Mouse (Mus musculus): Measurements from ENCODE around the gene Pla2g2d. TPM values are rescaled to one million over a fixed set of nuclear protein-coding genes. Genes with fewer than 3 reads are reported as not detected.

Gene Pla2g2d
- total RNA-seq, 2 experiments from 2014 or later, result 0.28 TPM; not detected in 1

DNA sequence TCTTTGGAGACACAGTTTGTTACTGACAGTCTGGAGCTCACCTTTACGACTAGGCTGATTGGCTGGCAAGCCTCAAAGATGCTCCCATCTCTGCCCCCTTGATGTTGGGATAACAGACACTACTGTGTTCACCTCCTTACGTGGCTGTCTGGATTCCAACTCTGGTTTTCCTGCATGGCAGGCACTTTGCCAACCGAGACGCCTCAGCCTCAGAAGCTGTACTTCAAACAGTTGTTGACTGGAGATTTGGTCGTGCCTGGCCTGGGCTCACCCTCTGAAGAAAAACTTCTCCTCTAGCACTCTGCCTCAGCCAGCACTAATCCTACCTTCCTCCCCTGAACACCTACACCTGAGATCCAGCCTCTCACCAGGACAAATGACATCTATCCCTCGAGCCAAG lies 15.9 kb downstream of the Pla2g2d start:
- TF ChIP-seq CTCF (IDR thresholded peaks at IDR 0.05), result no peak
- intact Hi-C loops (cut with DNase I), result loop anchor here (5.0 kb wide), 2 partner anchors 44 to 344 kb away; no protein-coding TSS in a partner anchor
- DNase-seq, result no peak
- Histone ChIP-seq H3K27ac (peak overlapping the region; percentile 80; the same call in 1 of the 2 replicates), H3K4me3 (no peak overlapping the region)

DNA sequence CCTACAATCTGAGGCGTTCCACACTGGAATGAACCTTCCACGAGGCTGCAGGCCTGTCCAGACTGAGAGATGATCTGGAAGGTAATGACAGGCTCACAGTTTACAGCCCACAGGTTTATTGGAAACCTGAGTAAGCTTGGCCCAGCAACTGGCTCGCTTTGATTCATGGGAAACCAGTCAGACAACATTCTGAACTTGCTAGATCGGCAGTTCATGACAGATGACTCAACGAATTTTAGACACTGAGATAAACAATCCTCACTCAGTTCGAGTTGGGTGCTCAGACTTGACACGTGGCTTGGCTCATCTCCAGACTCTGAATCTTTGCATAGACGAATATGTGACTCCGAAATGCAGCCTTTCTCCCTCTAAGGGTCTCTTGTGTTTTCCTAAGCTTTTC lies 17.1 kb downstream of the Pla2g2d start:
- peak; percentile 53 for DNase-seq
- intact Hi-C loops (cut with DNase I), result loop anchor here (5.0 kb wide), 2 partner anchors 45 to 345 kb away; no protein-coding TSS in a partner anchor
- H3K27ac ChIP-seq, result peak overlapping the region; percentile 80
- TF ChIP-seq CTCF (IDR thresholded peaks at IDR 0.05), result no peak
- no peak overlapping the region for H3K4me3 ChIP-seq

DNA sequence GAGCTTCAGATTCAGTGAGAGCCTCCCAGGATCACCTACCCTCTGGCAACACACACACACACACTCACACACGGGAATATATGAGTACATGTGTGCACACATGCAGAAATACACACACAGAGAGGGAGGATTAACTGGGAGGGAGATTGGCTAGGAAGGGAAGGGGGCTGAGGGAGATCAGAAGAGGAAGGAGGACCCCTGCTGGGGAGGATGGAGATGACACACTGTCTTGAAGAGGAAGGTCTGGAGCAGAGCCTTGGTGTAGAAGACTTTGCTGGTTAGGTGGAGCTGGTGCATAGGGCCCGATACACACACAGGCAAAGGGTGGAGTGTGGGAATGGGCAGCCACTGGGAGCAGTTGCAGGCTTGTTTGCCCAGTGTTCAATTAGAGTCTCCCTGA lies 17.7 kb downstream of the Pla2g2d start:
- peak; percentile 57 for TF ChIP-seq CTCF (IDR thresholded peaks at IDR 0.05)
- no peak overlapping the region for H3K4me3 ChIP-seq
- intact Hi-C loops (cut with DNase I), result loop anchor here (5.0 kb wide), 2 partner anchors 46 to 346 kb away; no protein-coding TSS in a partner anchor
- peak overlapping the region; percentile 69; the same call in 1 of the 2 replicates for H3K27ac ChIP-seq
- peak; percentile 64 for DNase-seq

DNA sequence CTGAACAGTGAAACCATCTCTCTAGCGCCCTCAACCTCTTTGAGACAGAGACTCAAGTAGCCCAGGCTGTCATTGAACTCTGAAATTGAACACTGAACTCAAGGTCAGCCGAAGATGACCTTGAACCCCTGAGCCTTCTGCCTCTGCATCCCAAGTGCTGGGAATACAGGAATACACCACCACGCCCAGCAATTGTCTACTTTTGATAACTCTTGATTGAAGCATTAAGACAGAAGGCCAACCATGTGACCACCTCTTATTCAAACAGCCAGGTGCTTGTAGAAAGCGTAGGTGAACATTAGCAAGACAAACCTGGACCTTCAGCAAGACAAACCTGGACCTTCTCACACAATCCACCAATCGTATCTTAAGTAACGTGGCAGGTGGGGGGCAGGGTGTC lies 18.8 kb downstream of the Pla2g2d start:
- no peak for TF ChIP-seq CTCF (IDR thresholded peaks at IDR 0.05)
- Histone ChIP-seq H3K27ac (no peak overlapping the region), H3K4me3 (no peak overlapping the region)
- intact Hi-C loops (cut with DNase I), result loop anchor here (5.0 kb wide), 2 partner anchors 47 to 347 kb away; no protein-coding TSS in a partner anchor
- DNase-seq, result no peak

- DNase-seq, result no peak
- Histone ChIP-seq H3K4me3 (no peak overlapping the region), H3K27ac (no peak overlapping the region)
- intact Hi-C loops (cut with DNase I), result no loop called here
- TF ChIP-seq CTCF (IDR thresholded peaks at IDR 0.05), result no peak
These were observed 21.1 kb downstream of the Pla2g2d start for GRCm38 (mm10) chr4:138796513-138797216.

DNA sequence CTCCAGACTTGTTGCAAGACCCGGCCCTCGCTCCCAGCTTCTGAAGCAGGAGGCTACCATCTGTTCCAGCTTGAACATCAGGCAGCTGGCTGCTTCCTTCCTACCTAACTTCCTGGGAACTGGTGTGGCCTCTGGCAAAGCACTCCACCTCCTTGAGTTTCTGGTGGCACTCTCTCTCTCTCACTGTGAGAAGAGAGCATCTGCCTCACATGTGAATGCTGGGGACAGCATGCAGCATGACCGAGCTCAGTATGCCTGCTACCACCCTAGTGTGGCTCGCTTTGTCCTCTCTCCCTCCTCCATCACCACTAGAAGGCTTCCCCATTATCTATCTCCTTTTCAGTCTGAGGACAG lies 21.7 kb downstream of the Pla2g2d start:
- DNase-seq, result no peak
- TF ChIP-seq CTCF (IDR thresholded peaks at IDR 0.05), result no peak
- intact Hi-C loops (cut with DNase I), result no loop called here

DNA sequence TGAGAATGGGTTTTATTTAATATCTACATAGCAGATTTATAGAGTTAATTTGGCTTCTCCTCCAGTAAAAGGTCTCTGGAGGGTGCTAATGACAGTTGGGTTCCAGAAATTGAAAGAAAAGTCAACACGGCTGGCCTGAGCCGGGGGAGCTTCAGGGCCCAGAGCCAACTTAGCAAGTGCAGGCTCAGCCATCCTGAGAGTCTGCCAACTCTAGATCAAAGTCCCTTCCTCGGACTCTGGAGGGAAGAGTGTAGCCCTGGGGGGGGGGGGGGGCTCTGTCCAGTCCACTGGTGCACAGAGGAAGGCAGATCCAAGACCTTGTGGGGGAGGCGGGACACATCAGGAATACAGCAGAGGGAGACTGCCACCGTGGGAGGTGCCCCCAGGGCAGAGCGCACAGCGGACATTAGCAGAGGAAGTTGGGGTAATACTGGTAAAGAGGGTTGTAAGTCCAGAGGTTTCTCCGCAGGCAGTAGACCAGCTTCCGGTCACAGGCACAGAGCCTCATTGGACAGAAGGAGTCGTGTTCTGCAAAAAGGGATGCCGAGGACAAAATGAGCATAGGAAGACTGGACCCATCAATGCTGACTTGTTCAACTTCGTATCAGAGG lies 24.7 kb downstream of the Pla2g2d start:
- intact Hi-C loops (cut with DNase I), result no loop called here
- no peak for DNase-seq
- Histone ChIP-seq H3K4me3 (peak overlapping the region; percentile 40), H3K27ac (no peak overlapping the region)
- TF ChIP-seq CTCF (IDR thresholded peaks at IDR 0.05), result no peak

More for the DNA sequence above, 21.7 kb downstream of the Pla2g2d start:
- Histone ChIP-seq H3K4me3 (no peak overlapping the region), H3K27ac (no peak overlapping the region)

DNA sequence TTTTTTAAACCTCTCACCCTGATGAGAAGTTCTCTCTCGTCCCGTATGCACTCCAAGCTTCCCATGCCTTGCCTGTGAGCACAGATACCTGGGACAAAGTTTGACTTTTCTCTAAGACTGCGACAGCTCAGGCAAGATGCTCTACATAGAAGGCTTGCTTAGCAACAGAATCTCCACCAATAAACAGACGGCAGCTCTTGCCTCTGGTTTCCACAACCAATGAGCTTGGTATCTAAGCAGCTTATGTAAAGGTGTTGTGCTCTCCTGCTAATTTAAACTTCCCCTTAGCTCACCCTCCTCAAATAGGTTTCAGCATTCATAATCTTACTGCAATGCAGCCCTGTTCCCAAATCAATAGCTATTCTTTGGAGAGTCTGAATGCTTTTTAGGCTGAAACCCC lies 26.1 kb downstream of the Pla2g2d start:
- intact Hi-C loops (cut with DNase I), result no loop called here
- no peak for DNase-seq
- no peak overlapping the region for H3K4me3 ChIP-seq
- H3K27ac ChIP-seq, result no peak overlapping the region
- no peak for TF ChIP-seq CTCF (IDR thresholded peaks at IDR 0.05)

- Histone ChIP-seq H3K4me3 (no peak overlapping the region), H3K27ac (no peak overlapping the region)
- intact Hi-C loops (cut with DNase I), result no loop called here
- no peak for DNase-seq
- no peak for TF ChIP-seq CTCF (IDR thresholded peaks at IDR 0.05)
These were observed 27.4 kb downstream of the Pla2g2d start for GRCm38 (mm10) chr4:138802917-138803316.

- TF ChIP-seq CTCF (IDR thresholded peaks at IDR 0.05), result no peak
- intact Hi-C loops (cut with DNase I), result no loop called here
- DNase-seq, result no peak
- no peak overlapping the region for H3K4me3 ChIP-seq
- no peak overlapping the region for H3K27ac ChIP-seq
These were observed 29.7 kb downstream of the Pla2g2d start for GRCm38 (mm10) chr4:138805248-138805647.

DNA sequence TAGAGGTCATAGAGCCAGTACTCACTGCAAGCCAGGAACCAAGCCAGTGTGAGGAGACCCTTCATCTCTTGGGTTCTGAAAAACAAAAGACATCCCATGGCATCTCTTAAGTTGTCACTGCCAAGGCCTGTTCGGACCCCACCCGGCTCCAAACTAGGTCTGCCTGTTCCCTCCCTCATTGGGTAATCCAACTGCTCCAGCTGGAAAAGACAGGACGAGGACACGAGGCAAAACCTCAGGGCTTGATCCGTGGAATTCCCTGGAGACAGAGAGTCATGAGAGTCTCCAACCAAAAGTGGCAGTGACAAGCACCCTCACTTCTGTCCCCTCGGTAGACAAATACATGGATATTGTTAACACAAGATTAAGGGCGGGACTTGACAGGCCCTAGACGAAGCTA lies 30.6 kb downstream of the Pla2g2d start:
- intact Hi-C loops (cut with DNase I), result no loop called here
- no peak for DNase-seq
- H3K27ac ChIP-seq, result no peak overlapping the region
- TF ChIP-seq CTCF (IDR thresholded peaks at IDR 0.05), result no peak
- no peak overlapping the region for H3K4me3 ChIP-seq

- H3K27ac ChIP-seq, result no peak overlapping the region
- intact Hi-C loops (cut with DNase I), result no loop called here
- TF ChIP-seq CTCF (IDR thresholded peaks at IDR 0.05), result no peak
- no peak for DNase-seq
- no peak overlapping the region for H3K4me3 ChIP-seq
These were observed 31.5 kb downstream of the Pla2g2d start for GRCm38 (mm10) chr4:138806920-138807541.

DNA sequence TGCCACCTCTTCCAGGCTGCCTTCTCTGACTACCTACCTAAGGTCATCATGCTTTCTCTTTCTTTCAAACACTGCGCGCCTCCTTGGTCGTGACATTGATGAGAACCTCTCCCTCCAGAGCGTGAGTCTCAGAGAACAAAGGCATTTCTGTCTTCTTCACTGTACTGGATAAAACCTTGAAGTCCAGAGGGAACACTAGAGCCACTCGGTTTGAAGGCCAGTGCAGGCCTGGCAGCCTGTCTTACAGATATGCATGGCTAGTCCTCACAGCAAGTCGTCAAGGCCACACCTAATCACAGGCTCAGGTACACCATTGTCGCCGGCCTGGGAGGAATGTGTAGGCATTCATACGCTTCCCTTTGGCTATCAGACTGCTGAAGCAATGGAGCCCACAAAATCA lies 40.6 kb downstream of the Pla2g2d start:
- no peak for DNase-seq
- Histone ChIP-seq H3K27ac (no peak overlapping the region), H3K4me3 (no peak overlapping the region)
- TF ChIP-seq CTCF (IDR thresholded peaks at IDR 0.05), result no peak
- intact Hi-C loops (cut with DNase I), result no loop called here
